Mouse (Mus musculus) intestine, embryonic 15.5 days (tissue): Measurements from ENCODE around the gene Ctcfl. TPM values are rescaled to one million over a fixed set of nuclear protein-coding genes. Genes with fewer than 3 reads are reported as not detected.

ENCODE experiments used
- ATAC-seq: fragments of 200-750 bp; cut with Nextera tagmentation; 2 replicates; pipeline ENCODE4 v1.8.0; 2017; ENCODE audit warnings: moderate TSS enrichment, moderate library complexity
- H3K27ac ChIP-seq: fragments of 300-500 bp; sonication (generic); 2 replicates; pipeline ENCODE4 v1.5.1; 2015; ENCODE audit warnings: mild to moderate bottlenecking, inconsistent platforms
- H3K27me3 ChIP-seq: fragments of 300-500 bp; sonication (generic); replicated peaks from 2 replicates; pipeline ENCODE4 v1.6.1; 2015; ENCODE audit warnings: inconsistent platforms
- H3K36me3 ChIP-seq: fragments of 300-500 bp; sonication (generic); 2 replicates; pipeline ENCODE4 v1.6.1; 2015; ENCODE audit warnings: inconsistent platforms
- H3K4me1 ChIP-seq: fragments of 300-500 bp; sonication (generic); replicated peaks from 2 replicates; pipeline ENCODE4 v1.6.1; 2015; ENCODE audit warnings: inconsistent platforms
- H3K4me2 ChIP-seq: fragments of 300-500 bp; sonication (generic); replicated peaks from 2 replicates; pipeline ENCODE4 v1.6.1; 2015; ENCODE audit warnings: mild to moderate bottlenecking, inconsistent platforms
- H3K4me3 ChIP-seq: fragments of 300-500 bp; sonication (generic); replicated peaks from 2 replicates; pipeline ENCODE4 v1.5.1; 2015; ENCODE audit warnings: inconsistent platforms
- H3K9ac ChIP-seq: fragments of 300-500 bp; sonication (generic); 2 replicates; pipeline ENCODE4 v1.6.1; 2015; ENCODE audit warnings: inconsistent platforms
- H3K9me3 ChIP-seq: fragments of 300-500 bp; sonication (generic); 2 replicates; pipeline ENCODE4 v1.6.1; 2016; ENCODE audit warnings: inconsistent platforms
- WGBS: fragments of 180-500 bp; shearing (Covaris S2); methylation state at CpG from one replicate; pipeline ENCODE4 v1.1.7; 2015; 5-methylcytosine and 5-hydroxymethylcytosine counted together
- polyA plus RNA-seq: library from polyadenylated mRNA; unstranded; fragments of >200 nt; fragmentation: Nextera tagmentation; extraction: Ambion mirVana; gene quantifications from 2 replicates; pipeline ENCODE4 v1.2.1, GENCODE M21; 2015

The Ctcfl gene
- polyA plus RNA-seq, 1 experiment from 2014 or later = 0.36 TPM

DNA sequence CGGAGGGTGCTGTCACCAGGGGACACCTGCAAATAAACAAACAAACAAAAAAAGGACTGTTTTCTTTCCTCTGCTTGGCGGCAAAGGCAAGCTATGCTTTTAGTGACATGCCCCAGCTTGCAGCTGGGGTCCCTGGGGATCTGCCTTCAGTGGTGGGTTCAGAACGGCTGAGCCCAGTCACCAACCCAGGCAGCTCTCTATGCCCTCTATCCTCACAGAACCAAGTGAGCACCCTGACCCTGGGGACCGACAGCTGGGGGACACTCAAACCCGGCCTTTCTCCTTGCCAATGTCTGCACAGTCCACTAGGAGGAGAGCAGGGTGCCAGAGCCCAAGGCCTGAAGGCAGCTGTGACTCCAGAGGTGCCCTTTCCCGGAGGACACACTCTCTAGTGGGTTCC, 69.5 kb downstream of the Ctcfl start:
- 54% methylated on average over 6 of the region's 6 CpGs for WGBS
- Histone ChIP-seq H3K36me3 (no peaks in the 10 kb centered on the region), H3K9ac (no peak overlapping the region), H3K27me3 (no peaks in the 10 kb centered on the region), H3K27ac (no peak overlapping the region), H3K4me2 (no peak overlapping the region), H3K4me3 (no peak overlapping the region), H3K4me1 (peaks cover 16% of the 10 kb centered on the region), H3K9me3 (no peaks in the 10 kb centered on the region)
- 0 out of 2 replicates have a peak, but pooled peaks have one; percentile 1 for ATAC-seq

DNA sequence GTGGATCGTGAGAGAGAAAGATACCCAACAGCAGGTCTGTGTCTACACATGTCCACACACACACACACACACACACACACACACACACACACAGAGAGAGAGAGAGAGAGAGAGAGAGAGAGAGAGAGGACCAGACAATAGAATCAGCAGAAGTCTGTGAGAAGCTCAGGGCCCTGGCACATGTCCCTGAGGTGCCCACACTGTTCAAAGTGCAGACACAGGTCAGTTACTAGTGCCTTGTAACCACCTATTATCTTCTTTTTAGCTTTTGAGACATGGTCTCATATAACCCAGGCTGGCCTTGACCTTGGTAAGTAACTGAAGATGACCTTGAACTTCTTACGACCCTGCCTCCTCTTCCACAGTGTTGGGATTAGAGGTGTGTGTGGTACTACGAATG, 70.1 kb downstream of the Ctcfl start:
- no peaks in the 10 kb centered on the region for H3K9me3 ChIP-seq
- H3K27me3 ChIP-seq = no peaks in the 10 kb centered on the region
- H3K9ac ChIP-seq = no peak overlapping the region
- H3K27ac ChIP-seq = no peak overlapping the region
- no peak for ATAC-seq
- peaks cover 16% of the 10 kb centered on the region for H3K4me1 ChIP-seq
- H3K36me3 ChIP-seq = no peaks in the 10 kb centered on the region
- no peak overlapping the region for H3K4me2 ChIP-seq
- 79% methylated on average over 3 of the region's 3 CpGs for WGBS
- H3K4me3 ChIP-seq = no peak overlapping the region

DNA sequence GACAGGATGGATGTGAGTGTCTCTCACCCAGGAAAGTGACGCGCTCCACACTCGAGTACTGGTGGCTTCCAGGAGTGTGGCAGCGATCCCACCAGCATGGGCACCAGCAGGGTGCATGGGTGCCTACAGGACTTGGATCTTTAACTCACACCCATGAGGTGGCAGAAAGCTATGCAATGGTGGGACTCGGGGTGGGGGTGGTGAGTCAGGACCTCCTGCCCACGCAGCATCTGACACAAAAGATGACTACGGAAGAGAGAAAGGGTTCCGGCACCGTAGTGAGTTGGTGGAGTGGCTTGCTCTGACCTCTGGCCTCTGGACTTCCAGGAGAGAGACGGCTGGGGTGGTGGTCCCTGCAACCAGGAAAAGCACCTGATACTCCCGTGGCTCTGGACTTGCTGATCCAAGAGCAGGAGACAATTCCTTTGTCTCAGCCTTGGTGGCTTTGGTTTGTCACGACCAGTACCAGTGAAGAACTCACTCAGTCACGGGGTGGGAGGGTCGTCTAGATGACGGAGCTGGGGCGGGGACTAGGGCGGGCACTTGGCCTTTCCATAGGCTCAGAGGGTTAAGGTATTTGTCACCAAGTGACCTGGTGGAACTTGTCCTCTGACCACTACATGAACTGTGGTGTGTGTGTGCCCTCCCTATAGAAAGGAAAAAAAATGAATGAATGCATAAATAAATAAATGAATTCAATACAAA, 71.1 kb downstream of the Ctcfl start:
- ATAC-seq = no peak
- no peak overlapping the region for H3K4me2 ChIP-seq
- 61% methylated on average over 17 of the region's 17 CpGs for WGBS
- no peak overlapping the region for H3K4me3 ChIP-seq
- no peaks in the 10 kb centered on the region for H3K27me3 ChIP-seq
- no peaks in the 10 kb centered on the region for H3K36me3 ChIP-seq
- H3K9ac ChIP-seq = no peak overlapping the region
- no peaks in the 10 kb centered on the region for H3K9me3 ChIP-seq
- H3K27ac ChIP-seq = no peak overlapping the region
- peaks cover 16% of the 10 kb centered on the region for H3K4me1 ChIP-seq

DNA sequence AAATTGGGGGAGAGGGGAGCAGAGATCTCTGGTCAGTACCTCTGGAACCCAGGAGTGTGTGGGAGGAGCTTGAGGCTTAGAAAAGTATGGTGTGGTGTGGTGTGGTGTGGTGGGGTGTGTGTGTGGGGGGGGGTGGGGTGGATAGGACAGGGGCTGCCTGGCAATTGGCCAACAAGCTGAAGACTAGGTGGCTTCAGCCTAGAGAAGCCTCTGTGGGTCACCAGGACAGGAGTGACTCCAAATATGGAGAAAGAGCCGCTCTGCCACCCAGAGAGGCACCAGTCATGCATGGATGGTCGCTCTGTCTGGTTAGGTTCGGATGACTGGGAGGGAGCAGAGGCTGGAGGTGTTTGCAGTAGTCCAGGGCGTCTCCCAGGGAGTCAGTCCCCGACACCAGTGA, 71.9 kb downstream of the Ctcfl start:
- ATAC-seq = no peak
- Histone ChIP-seq H3K9me3 (no peaks in the 10 kb centered on the region), H3K27me3 (no peaks in the 10 kb centered on the region), H3K4me3 (no peak overlapping the region), H3K27ac (no peak overlapping the region), H3K4me1 (peaks cover 16% of the 10 kb centered on the region), H3K9ac (no peak overlapping the region), H3K4me2 (no peak overlapping the region), H3K36me3 (no peaks in the 10 kb centered on the region)
- WGBS = 78% methylated on average over 5 of the region's 5 CpGs

DNA sequence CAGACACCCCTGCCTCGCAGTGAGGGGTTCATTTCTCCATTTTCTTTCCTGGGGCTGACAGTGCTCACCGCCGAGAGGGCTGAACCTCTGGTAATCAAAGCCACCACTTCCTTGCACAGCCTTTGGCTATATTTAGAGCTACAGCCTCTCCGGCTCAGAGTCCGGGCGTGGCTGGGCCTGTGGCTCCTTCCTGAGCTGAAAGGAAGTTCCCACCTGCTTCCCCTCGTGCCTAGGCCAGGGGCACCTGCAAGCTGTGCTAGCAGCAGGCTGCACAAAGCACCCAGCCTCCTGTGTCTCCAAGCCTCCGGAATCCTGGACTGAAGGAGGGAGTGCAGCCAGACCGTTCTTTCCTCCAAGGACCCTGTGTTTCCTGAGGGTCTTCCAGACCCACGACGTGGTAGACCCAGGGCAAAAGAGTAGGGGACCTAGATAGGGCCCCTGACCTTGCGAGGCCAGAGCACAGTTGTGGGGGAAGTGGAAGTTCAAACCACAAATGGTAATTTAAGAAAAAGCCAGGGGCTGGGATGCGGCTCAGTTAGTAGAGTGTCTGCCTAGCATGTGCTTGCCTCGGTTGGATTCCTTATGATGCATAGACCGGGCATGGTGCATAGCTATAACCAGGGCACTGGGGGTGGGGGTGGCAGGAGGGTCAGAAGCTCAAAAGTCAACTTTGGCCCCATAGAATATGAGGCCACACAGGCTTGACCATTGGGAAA, 72.6 kb downstream of the Ctcfl start:
- ATAC-seq = no peak
- Histone ChIP-seq H3K36me3 (no peaks in the 10 kb centered on the region), H3K4me3 (no peak overlapping the region), H3K9me3 (no peaks in the 10 kb centered on the region), H3K4me2 (no peak overlapping the region), H3K27me3 (no peaks in the 10 kb centered on the region), H3K4me1 (peaks cover 16% of the 10 kb centered on the region), H3K9ac (no peak overlapping the region), H3K27ac (peak overlapping the region; percentile 13; the same call in 1 of the 2 replicates)
- 63% methylated on average over 15 of the region's 15 CpGs for WGBS

DNA sequence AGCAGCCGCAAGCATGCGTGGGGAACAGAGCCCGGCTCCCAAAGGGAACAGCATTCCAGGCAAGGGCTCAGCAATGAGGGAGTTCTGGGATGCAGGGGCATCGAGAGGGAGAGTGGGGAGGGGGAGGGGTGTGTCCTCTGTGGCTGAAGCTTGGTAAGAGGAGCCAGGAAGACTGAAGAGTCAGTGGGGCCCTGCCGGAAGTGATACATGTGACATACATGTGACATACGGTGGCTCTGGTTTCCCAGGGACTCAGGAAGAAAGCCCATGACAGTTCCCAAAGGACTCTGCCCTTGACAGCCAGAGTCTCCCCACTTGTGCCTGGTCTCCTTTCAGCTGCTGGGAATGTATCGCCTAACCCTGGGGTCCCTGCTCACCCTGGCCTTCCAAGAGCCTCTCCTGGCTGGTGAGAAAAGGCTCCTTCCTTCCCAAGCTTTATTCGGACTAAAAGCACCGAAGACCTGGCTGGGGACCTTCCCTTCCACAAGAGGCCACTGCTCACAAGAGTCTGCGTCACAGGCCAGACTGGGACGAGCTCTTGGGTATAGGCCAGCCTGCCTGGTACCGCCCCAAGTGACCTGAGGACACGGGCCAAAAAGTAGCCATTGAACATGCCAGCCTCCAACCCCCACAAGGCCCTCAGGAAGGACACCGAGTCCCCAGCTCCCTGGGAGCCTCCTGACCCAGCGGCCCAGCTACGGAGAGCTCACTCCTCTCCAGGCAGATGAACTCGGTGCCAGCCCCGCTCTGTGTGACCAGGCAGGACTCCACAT, 74.9 kb downstream of the Ctcfl start:
- no peak for ATAC-seq
- H3K4me1 ChIP-seq = peaks cover 6% of the 10 kb centered on the region; the same call in 1 of the 2 replicates
- 75% methylated on average over 18 of the region's 18 CpGs for WGBS

More for the DNA sequence above, 74.9 kb downstream of the Ctcfl start:
- H3K27me3 ChIP-seq = no peaks in the 10 kb centered on the region
- no peaks in the 10 kb centered on the region for H3K36me3 ChIP-seq
- H3K9me3 ChIP-seq = no peaks in the 10 kb centered on the region
- H3K9ac ChIP-seq = no peak overlapping the region
- H3K27ac ChIP-seq = no peak overlapping the region
- no peak overlapping the region for H3K4me2 ChIP-seq
- H3K4me3 ChIP-seq = no peak overlapping the region

Other genes starting within 250 kb of the Ctcfl start
- 17.4 and 22.4 TPM in 2 replicates for gene Bmp7, start 179.2 kb downstream of the Ctcfl start, polyA plus RNA-seq
- gene Spo11, start 141.8 kb downstream of the Ctcfl start, polyA plus RNA-seq = 0.35 TPM in 1 of 2 replicates, not detected in the other
- 123 and 131 TPM in 2 replicates for gene Rae1, start 119.4 kb downstream of the Ctcfl start, polyA plus RNA-seq
- gene Rbm38, start 99.0 kb downstream of the Ctcfl start, polyA plus RNA-seq = 46.6 and 49.2 TPM in 2 replicates
- gene Pck1, start 33.5 kb upstream of the Ctcfl start, polyA plus RNA-seq = 7.0 and 8.4 TPM in 2 replicates
- gene Zbp1, start 99.4 kb upstream of the Ctcfl start, polyA plus RNA-seq = 0.55 and 0.95 TPM in 2 replicates
- gene Pmepa1, start 157.0 kb upstream of the Ctcfl start, polyA plus RNA-seq = 5.6 and 5.9 TPM in 2 replicates